Mouse (Mus musculus) C2C12 (cell line): ENCODE data around the gene Tm9sf2. TPM values are rescaled to one million over a fixed set of nuclear protein-coding genes. Genes with fewer than 3 reads are reported as not detected.

Experiments
- H3K27me3 ChIP-seq: one replicate; pipeline ENCODE4 v1.6.1; 2011; ENCODE audit not compliant: control insufficient read depth, insufficient read depth, insufficient read length
- H3K36me3 ChIP-seq: one replicate; pipeline ENCODE4 v1.6.1; 2011; ENCODE audit not compliant: control insufficient read depth, insufficient read depth
- H3K4me3 ChIP-seq: one replicate; pipeline ENCODE4 v1.5.1; 2011; ENCODE audit warnings: mild to moderate bottlenecking, control low read depth; ENCODE audit not compliant: poor library complexity, insufficient read depth, severe bottlenecking
- H3K79me2 ChIP-seq: one replicate; pipeline ENCODE4 v1.6.1; 2011; ENCODE audit not compliant: control insufficient read depth, insufficient read depth
- H3K79me3 ChIP-seq: one replicate; pipeline ENCODE4 v1.6.1; 2011; ENCODE audit warnings: low read depth, control low read depth
- H3ac ChIP-seq: one replicate; pipeline ENCODE3; 2011; ENCODE audit warnings: low read depth; ENCODE audit not compliant: control insufficient read depth, insufficient read length
- CEBPB ChIP-seq: IDR thresholded peaks from one replicate; pipeline ENCODE4 v1.6.1; 2011; ENCODE audit warnings: low read depth, mild to moderate bottlenecking, control low read depth, moderate library complexity
- CTCF ChIP-seq: IDR thresholded peaks from one replicate; pipeline ENCODE4 v1.5.1; 2011; ENCODE audit not compliant: control insufficient read depth, insufficient read depth, insufficient read length
- FOSL1 ChIP-seq: IDR thresholded peaks from one replicate; pipeline ENCODE4 v1.8.0; 2011; ENCODE audit warnings: mild to moderate bottlenecking, low read length; ENCODE audit not compliant: poor library complexity, insufficient read depth, severe bottlenecking
- MAX ChIP-seq: IDR thresholded peaks from one replicate; pipeline ENCODE4 v1.6.1; 2011; ENCODE audit warnings: mild to moderate bottlenecking, control low read depth
- MYOD1 ChIP-seq: IDR thresholded peaks from one replicate; pipeline ENCODE4 v1.6.1; 2011; ENCODE audit warnings: low read depth; ENCODE audit not compliant: control insufficient read depth, insufficient read length
- MYOG ChIP-seq: IDR thresholded peaks from one replicate; pipeline ENCODE4 v1.6.1; 2011; ENCODE audit not compliant: control insufficient read depth, insufficient read length; ENCODE audit errors: extremely low read depth
- USF1 ChIP-seq: IDR thresholded peaks from one replicate; pipeline ENCODE4 v1.6.1; 2011; ENCODE audit warnings: low read depth, mild to moderate bottlenecking, control low read depth, moderate library complexity
- polyA plus RNA-seq: library from polyadenylated mRNA; unstranded; fragments of >200 nt; fragmentation: generic; extraction: Trizol; gene quantifications from one replicate; pipeline ENCODE4 v1.2.1, GENCODE M21; 2012; ENCODE audit warnings: missing spikeins

Tm9sf2 gene
- polyA plus RNA-seq, 1 experiment, result 44.6 TPM

GRCm38 (mm10) chr14:122188250-122188649 is 81.4 kb downstream of the Tm9sf2 start:
- Histone ChIP-seq H3K79me3 (no peaks in the 10 kb centered on the region), H3ac (no peak overlapping the region), H3K36me3 (no peaks in the 10 kb centered on the region), H3K4me3 (no peak overlapping the region), H3K79me2 (no peaks in the 10 kb centered on the region), H3K27me3 (no peaks in the 10 kb centered on the region)
- TF ChIP-seq MYOG, result no peak
- TF ChIP-seq USF1, result no peak
- no peak for TF ChIP-seq CEBPB
- no peak for TF ChIP-seq CTCF
- no peak for TF ChIP-seq MAX
- TF ChIP-seq MYOD1, result no peak
- TF ChIP-seq FOSL1, result no peak

- Histone ChIP-seq H3K79me3 (no peaks in the 10 kb centered on the region), H3K27me3 (no peaks in the 10 kb centered on the region), H3K36me3 (no peaks in the 10 kb centered on the region), H3K79me2 (no peaks in the 10 kb centered on the region), H3K4me3 (no peak overlapping the region), H3ac (no peak overlapping the region)
- TF ChIP-seq FOSL1 (no peak), CEBPB (no peak), USF1 (no peak), MYOD1 (no peak), MYOG (no peak), CTCF (no peak), MAX (no peak)
Observed at GRCm38 (mm10) chr14:122189901-122190300, 83.1 kb downstream of the Tm9sf2 start.

GRCm38 (mm10) chr14:122190527-122190926 is 83.7 kb downstream of the Tm9sf2 start:
- Histone ChIP-seq H3K79me2 (no peaks in the 10 kb centered on the region), H3K4me3 (no peak overlapping the region), H3ac (no peak overlapping the region), H3K27me3 (no peaks in the 10 kb centered on the region), H3K79me3 (no peaks in the 10 kb centered on the region), H3K36me3 (no peaks in the 10 kb centered on the region)
- TF ChIP-seq MYOG (no peak), CTCF (no peak), USF1 (no peak), MYOD1 (no peak), FOSL1 (no peak), MAX (no peak), CEBPB (no peak)

GRCm38 (mm10) chr14:122190941-122191510 is 84.2 kb downstream of the Tm9sf2 start:
- H3K4me3 ChIP-seq, result no peak overlapping the region
- H3K79me2 ChIP-seq, result no peaks in the 10 kb centered on the region
- H3ac ChIP-seq, result no peak overlapping the region
- no peaks in the 10 kb centered on the region for H3K79me3 ChIP-seq
- no peaks in the 10 kb centered on the region for H3K36me3 ChIP-seq
- H3K27me3 ChIP-seq, result no peaks in the 10 kb centered on the region
- no peak for TF ChIP-seq MYOD1
- TF ChIP-seq CTCF, result peak; percentile 77

- Histone ChIP-seq H3K79me2 (no peaks in the 10 kb centered on the region), H3K79me3 (no peaks in the 10 kb centered on the region), H3K27me3 (no peaks in the 10 kb centered on the region), H3K4me3 (no peak overlapping the region), H3K36me3 (no peaks in the 10 kb centered on the region), H3ac (no peak overlapping the region)
- TF ChIP-seq FOSL1, result no peak
- TF ChIP-seq MAX, result no peak
- no peak for TF ChIP-seq CTCF
- TF ChIP-seq MYOD1, result no peak
- TF ChIP-seq MYOG, result no peak
- TF ChIP-seq USF1, result no peak
- no peak for TF ChIP-seq CEBPB
Observed at GRCm38 (mm10) chr14:122194630-122195029, 87.8 kb downstream of the Tm9sf2 start.

- Histone ChIP-seq H3K36me3 (no peaks in the 10 kb centered on the region), H3ac (no peak overlapping the region)
- TF ChIP-seq USF1 (no peak), FOSL1 (no peak), MYOG (no peak), MAX (no peak), CTCF (no peak), CEBPB (no peak)
Observed at GRCm38 (mm10) chr14:122196851-122197250, 90.0 kb downstream of the Tm9sf2 start.

More at GRCm38 (mm10) chr14:122196851-122197250, 90.0 kb downstream of the Tm9sf2 start:
- no peak overlapping the region for H3K4me3 ChIP-seq
- H3K79me2 ChIP-seq, result no peaks in the 10 kb centered on the region
- H3K79me3 ChIP-seq, result no peaks in the 10 kb centered on the region
- no peaks in the 10 kb centered on the region for H3K27me3 ChIP-seq
